Mouse (Mus musculus): ENCODE measurements around the gene Plcb4. TPM values are rescaled to one million over a fixed set of nuclear protein-coding genes. Genes with fewer than 3 reads are reported as not detected.
"Not testable (repeated sequence)": the region's sequence is repeated elsewhere in the genome, so short reads cannot be mapped to it uniquely, and the experiment has no call there.

Gene Plcb4
- polyA plus RNA-seq, 1 experiment = 33.0 TPM

DNA sequence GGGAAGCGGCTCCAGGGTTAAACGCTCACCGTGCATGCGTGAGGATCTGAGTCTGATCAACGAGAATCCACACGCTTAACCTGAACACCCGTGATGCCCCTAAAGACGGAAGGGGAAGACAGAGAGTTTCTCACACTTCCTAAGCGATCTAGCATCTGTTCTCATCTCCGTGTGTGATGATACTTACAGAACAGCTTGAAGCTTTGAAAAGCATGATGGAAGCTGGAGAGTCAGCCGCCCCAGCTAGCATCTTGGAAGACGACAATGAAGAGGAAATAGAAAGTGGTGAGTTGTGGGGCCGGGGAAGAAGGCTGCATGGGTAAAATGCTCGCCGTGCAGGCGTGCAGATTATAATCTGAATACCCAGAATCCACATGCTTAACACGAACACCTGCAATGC lies 299.6 kb downstream of the Plcb4 start:
- Histone ChIP-seq H3K27ac (ENCODE audit: insufficient read depth, low read length) (no peak overlapping the region), H3K4me1 (ENCODE audit: control insufficient read depth, insufficient read depth, low read length) (no peaks in the 10 kb centered on the region), H3K4me3 (ENCODE audit: insufficient read depth, low read length) (no peak overlapping the region)
- TF ChIP-seq CTCF (IDR thresholded peaks at IDR 0.05; ENCODE audit: borderline replicate concordance, insufficient read depth, low read length) = no peak
- no peak for TF ChIP-seq POLR2A (IDR thresholded peaks at IDR 0.05; ENCODE audit: low read depth, low read length)

DNA sequence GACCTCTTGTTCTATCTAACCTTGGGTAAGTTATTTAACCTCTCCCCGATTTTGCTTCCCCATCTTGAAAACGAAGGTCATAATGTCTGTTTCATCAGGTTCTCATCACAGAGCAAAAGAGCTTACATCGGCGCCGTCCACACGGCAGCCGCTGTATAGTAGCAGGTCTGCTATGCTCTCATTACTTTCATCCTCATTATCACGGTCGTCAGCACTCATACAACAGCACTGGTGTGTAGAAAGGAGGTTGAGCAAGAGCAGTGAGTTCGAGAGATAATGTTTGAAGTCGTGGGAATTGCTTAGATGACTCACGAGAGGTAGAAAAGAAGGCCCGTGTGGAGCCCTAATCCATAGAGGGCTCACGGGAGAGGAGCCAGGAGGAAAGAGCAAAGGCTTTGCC lies 304.3 kb downstream of the Plcb4 start:
- Histone ChIP-seq H3K4me1 (ENCODE audit: control insufficient read depth, insufficient read depth, low read length) (no peaks in the 10 kb centered on the region), H3K27ac (ENCODE audit: insufficient read depth, low read length) (no peak overlapping the region), H3K4me3 (ENCODE audit: insufficient read depth, low read length) (no peak overlapping the region)
- no peak for TF ChIP-seq CTCF (IDR thresholded peaks at IDR 0.05; ENCODE audit: borderline replicate concordance, insufficient read depth, low read length)
- no peak for TF ChIP-seq POLR2A (IDR thresholded peaks at IDR 0.05; ENCODE audit: low read depth, low read length)

- Histone ChIP-seq H3K4me1 (ENCODE audit: control insufficient read depth, insufficient read depth, low read length) (no peaks in the 10 kb centered on the region), H3K4me3 (ENCODE audit: insufficient read depth, low read length) (no peak overlapping the region), H3K27ac (ENCODE audit: insufficient read depth, low read length) (no peak overlapping the region)
- TF ChIP-seq POLR2A (IDR thresholded peaks at IDR 0.05; ENCODE audit: low read depth, low read length) (no peak), CTCF (IDR thresholded peaks at IDR 0.05; ENCODE audit: borderline replicate concordance, insufficient read depth, low read length) (no peak)
Measured at GRCm38 (mm10) chr2:135966871-135967557, 308.2 kb downstream of the Plcb4 start.

GRCm38 (mm10) chr2:135968159-135968558 lies 309.3 kb downstream of the Plcb4 start:
- Histone ChIP-seq H3K4me1 (ENCODE audit: control insufficient read depth, insufficient read depth, low read length) (no peaks in the 10 kb centered on the region), H3K4me3 (ENCODE audit: insufficient read depth, low read length) (no peak overlapping the region), H3K27ac (ENCODE audit: insufficient read depth, low read length) (no peak overlapping the region)
- TF ChIP-seq CTCF (IDR thresholded peaks at IDR 0.05; ENCODE audit: borderline replicate concordance, insufficient read depth, low read length) (no peak), POLR2A (IDR thresholded peaks at IDR 0.05; ENCODE audit: low read depth, low read length) (no peak)

DNA sequence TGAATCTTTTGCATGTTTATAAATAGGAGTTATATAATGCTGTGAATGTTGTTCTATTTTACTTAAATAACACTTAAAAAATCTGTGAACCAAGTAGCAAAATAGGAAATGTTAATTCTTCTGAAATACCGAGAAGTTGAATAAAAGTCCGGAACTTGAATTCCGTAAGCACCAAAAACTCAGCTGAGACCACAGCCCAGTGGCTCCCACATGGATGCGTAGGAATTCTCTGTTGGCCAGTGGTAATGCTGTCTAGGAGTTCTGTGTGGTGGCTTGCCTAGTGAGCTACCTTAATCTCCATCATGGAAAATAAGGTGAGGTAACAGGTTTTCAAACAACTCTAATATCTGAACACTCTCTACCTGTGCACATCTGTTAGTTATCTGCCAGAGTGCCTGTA lies 312.1 kb downstream of the Plcb4 start:
- Histone ChIP-seq H3K4me3 (ENCODE audit: insufficient read depth, low read length) (no peak overlapping the region), H3K27ac (ENCODE audit: insufficient read depth, low read length) (no peak overlapping the region), H3K4me1 (ENCODE audit: control insufficient read depth, insufficient read depth, low read length) (no peaks in the 10 kb centered on the region)
- TF ChIP-seq CTCF (IDR thresholded peaks at IDR 0.05; ENCODE audit: borderline replicate concordance, insufficient read depth, low read length) = no peak
- no peak for TF ChIP-seq POLR2A (IDR thresholded peaks at IDR 0.05; ENCODE audit: low read depth, low read length)

- no peak overlapping the region for H3K27ac ChIP-seq (ENCODE audit: insufficient read depth, low read length)
- TF ChIP-seq CTCF (IDR thresholded peaks at IDR 0.05; ENCODE audit: borderline replicate concordance, insufficient read depth, low read length) (no peak), POLR2A (IDR thresholded peaks at IDR 0.05; ENCODE audit: low read depth, low read length) (no peak)
- H3K4me1 ChIP-seq (ENCODE audit: control insufficient read depth, insufficient read depth, low read length) = no peaks in the 10 kb centered on the region
- H3K4me3 ChIP-seq (ENCODE audit: insufficient read depth, low read length) = no peak overlapping the region
Measured at GRCm38 (mm10) chr2:135975978-135976377, 317.2 kb downstream of the Plcb4 start.

DNA sequence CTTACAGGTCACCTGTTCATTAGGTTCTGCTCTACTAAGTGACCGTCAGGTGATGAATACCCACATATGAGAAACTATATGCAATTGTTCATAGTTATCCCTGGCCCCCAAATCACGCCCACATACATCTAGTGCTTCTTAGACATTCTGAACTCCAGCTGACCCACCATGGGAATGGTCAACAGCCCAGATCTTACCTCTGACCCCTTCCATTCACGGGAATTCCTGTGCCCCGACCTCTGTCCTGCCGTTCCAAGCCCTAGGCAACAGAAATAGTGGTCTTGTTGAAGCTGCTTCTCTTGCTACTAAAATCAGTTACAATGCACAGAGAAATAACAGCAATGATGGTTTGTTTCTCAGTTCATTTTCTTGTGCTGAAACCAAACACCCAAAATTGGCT lies 320.0 kb downstream of the Plcb4 start:
- Histone ChIP-seq H3K27ac (ENCODE audit: insufficient read depth, low read length) (no peak overlapping the region), H3K4me3 (ENCODE audit: insufficient read depth, low read length) (no peak overlapping the region), H3K4me1 (ENCODE audit: control insufficient read depth, insufficient read depth, low read length) (no peaks in the 10 kb centered on the region)
- TF ChIP-seq POLR2A (IDR thresholded peaks at IDR 0.05; ENCODE audit: low read depth, low read length) (no peak), CTCF (IDR thresholded peaks at IDR 0.05; ENCODE audit: borderline replicate concordance, insufficient read depth, low read length) (no peak)

GRCm38 (mm10) chr2:135980428-135980827 lies 321.6 kb downstream of the Plcb4 start:
- Histone ChIP-seq H3K4me1 (ENCODE audit: control insufficient read depth, insufficient read depth, low read length) (no peaks in the 10 kb centered on the region), H3K4me3 (ENCODE audit: insufficient read depth, low read length) (no peak overlapping the region), H3K27ac (ENCODE audit: insufficient read depth, low read length) (no peak overlapping the region)
- TF ChIP-seq CTCF (IDR thresholded peaks at IDR 0.05; ENCODE audit: borderline replicate concordance, insufficient read depth, low read length) (no peak), POLR2A (IDR thresholded peaks at IDR 0.05; ENCODE audit: low read depth, low read length) (no peak)

DNA sequence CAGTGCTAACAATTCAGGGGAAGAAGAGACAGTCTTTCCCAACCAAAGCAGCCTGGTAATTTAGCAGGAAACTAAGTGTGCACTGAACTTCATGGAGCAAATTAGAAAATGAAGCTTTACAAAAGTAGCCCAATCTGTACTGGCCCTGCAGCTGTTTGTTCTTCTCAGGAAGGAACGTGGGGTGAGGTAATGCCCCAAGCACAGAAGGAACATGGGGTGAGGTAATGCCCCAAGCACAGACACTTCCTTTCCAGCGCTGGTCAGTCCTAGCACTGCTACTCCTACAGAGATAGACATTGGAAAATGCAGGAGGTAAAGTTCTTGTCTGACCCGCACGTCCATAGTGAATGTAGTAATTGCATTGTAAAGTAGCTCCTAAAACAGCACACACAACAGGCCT lies 325.2 kb downstream of the Plcb4 start:
- H3K4me3 ChIP-seq (ENCODE audit: insufficient read depth, low read length) = no peak overlapping the region
- TF ChIP-seq CTCF (IDR thresholded peaks at IDR 0.05; ENCODE audit: borderline replicate concordance, insufficient read depth, low read length) (no peak), POLR2A (IDR thresholded peaks at IDR 0.05; ENCODE audit: low read depth, low read length) (no peak)
- no peaks in the 10 kb centered on the region for H3K4me1 ChIP-seq (ENCODE audit: control insufficient read depth, insufficient read depth, low read length)
- no peak overlapping the region for H3K27ac ChIP-seq (ENCODE audit: insufficient read depth, low read length)

DNA sequence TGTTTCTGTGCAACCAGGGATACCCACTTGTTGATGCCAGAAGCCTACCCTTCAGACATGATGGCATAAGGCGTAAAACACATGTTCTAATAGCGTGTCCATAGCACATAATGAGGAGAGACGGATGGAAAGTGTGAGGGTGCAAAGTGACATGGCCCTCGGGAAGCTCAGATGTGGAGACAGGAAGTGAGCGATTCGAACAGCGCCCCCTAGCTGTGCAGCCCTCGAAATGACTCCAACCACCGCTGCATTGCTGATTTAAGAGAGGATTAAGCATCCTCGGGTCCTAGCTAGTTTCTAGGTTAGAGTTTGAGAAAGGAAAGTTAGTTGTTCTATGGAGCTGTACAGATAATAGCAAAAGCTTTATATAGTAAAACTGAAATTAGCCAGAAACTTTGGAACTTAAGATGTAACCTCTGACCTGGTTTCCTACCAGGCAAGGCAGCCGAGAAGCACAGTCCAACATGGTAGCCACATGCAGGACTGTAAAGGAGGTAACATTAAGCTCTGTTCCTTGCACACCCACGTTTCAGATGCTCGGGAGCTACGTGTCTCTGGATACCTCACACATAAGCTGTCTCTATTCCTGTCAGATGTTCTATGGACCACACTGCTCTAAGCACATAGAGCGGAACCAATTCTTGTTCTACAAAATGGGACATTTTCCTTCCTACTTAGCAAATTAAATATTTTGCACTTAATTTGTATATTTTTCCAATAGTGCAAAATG lies 326.9 kb downstream of the Plcb4 start:
- TF ChIP-seq CTCF (IDR thresholded peaks at IDR 0.05; ENCODE audit: borderline replicate concordance, insufficient read depth, low read length) (0 out of 2 replicates have a peak, but pooled peaks have one; percentile 2), POLR2A (IDR thresholded peaks at IDR 0.05; ENCODE audit: low read depth, low read length) (no peak)
- H3K4me3 ChIP-seq (ENCODE audit: insufficient read depth, low read length) = no peak overlapping the region
- no peaks in the 10 kb centered on the region for H3K4me1 ChIP-seq (ENCODE audit: control insufficient read depth, insufficient read depth, low read length)
- no peak overlapping the region for H3K27ac ChIP-seq (ENCODE audit: insufficient read depth, low read length)

DNA sequence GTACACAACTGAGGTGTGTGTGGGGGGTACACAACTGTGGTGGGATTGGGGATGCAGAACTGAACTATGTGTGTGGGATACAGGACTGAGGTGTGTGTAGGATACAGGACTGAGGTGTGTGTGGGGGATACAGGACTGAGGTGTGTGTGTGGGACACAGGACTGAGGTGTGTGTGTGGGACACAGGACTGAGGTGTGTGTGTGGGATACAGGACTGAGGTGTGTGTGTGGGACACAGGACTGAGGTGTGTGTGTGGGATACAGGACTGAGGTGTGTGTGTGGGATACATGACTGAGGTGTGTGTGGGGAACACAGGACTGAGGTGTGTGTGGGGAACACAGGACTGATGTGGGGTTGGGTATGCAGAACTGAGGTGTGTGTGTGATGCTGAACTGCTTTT lies 329.7 kb downstream of the Plcb4 start:
- not testable (repeated sequence) for H3K4me3 ChIP-seq (ENCODE audit: insufficient read depth, low read length); H3K4me1 ChIP-seq (ENCODE audit: control insufficient read depth, insufficient read depth, low read length); H3K27ac ChIP-seq (ENCODE audit: insufficient read depth, low read length)

- H3K4me1 ChIP-seq (ENCODE audit: control insufficient read depth, insufficient read depth, low read length); H3K27ac ChIP-seq (ENCODE audit: insufficient read depth, low read length); H3K4me3 ChIP-seq (ENCODE audit: insufficient read depth, low read length): not testable (repeated sequence)
Measured at GRCm38 (mm10) chr2:135990686-135991085, 331.9 kb downstream of the Plcb4 start.
